Mouse (Mus musculus): ENCODE measurements at regions not wholly inside any gene's neighbourhood (a gene's known extent, or its start where the extent isn't known, plus 50 kb on each side); places are given as distances from the start of the nearest gene placed in this dataset.

GRCm38 (mm10) chr12:25784401-25784800 is 630.7 kb downstream of the Rnf144a start:
- 75% methylated on average over 3 of the region's 3 CpGs for WGBS
- DNase-seq (ENCODE audit: low spot score) (no peak), ATAC-seq (replicated peaks; ENCODE audit: low FRiP score) (no peak)
- Histone ChIP-seq H3K9me3 (ENCODE audit: control insufficient read depth, low read length) (no peaks in the 10 kb centered on the region), H3K27me3 (replicated peaks; ENCODE audit: control insufficient read depth, insufficient read depth, low read length) (no peaks in the 10 kb centered on the region), H3K4me2 (no peak overlapping the region), H3K27ac (ENCODE audit: low read depth, low read length) (no peak overlapping the region), H3K36me3 (ENCODE audit: control insufficient read depth, insufficient read depth, low read length) (no peaks in the 10 kb centered on the region), H3K4me3 (ENCODE audit: low read depth, low read length) (no peak overlapping the region), H3K4me1 (replicated peaks; ENCODE audit: control insufficient read depth, insufficient read depth, low read length) (no peaks in the 10 kb centered on the region), H3K9ac (ENCODE audit: low read depth, low read length) (no peak overlapping the region)

- Histone ChIP-seq H3K9ac (ENCODE audit: low read depth, low read length) (no peak overlapping the region), H3K4me1 (replicated peaks; ENCODE audit: control insufficient read depth, insufficient read depth, low read length) (no peaks in the 10 kb centered on the region), H3K9me3 (ENCODE audit: control insufficient read depth, low read length) (no peaks in the 10 kb centered on the region), H3K27me3 (replicated peaks; ENCODE audit: control insufficient read depth, insufficient read depth, low read length) (no peaks in the 10 kb centered on the region), H3K4me3 (ENCODE audit: low read depth, low read length) (no peak overlapping the region), H3K36me3 (ENCODE audit: control insufficient read depth, insufficient read depth, low read length) (no peaks in the 10 kb centered on the region), H3K4me2 (no peak overlapping the region), H3K27ac (ENCODE audit: low read depth, low read length) (no peak overlapping the region)
- 55% methylated on average over 10 of the region's 10 CpGs for WGBS
- ATAC-seq (replicated peaks; ENCODE audit: low FRiP score) (no peak), DNase-seq (ENCODE audit: low spot score) (no peak)
Measured at GRCm38 (mm10) chr12:25782972-25783717, 631.9 kb downstream of the Rnf144a start.

- H3K4me2 ChIP-seq = no peak overlapping the region
- no peaks in the 10 kb centered on the region for H3K4me1 ChIP-seq (replicated peaks; ENCODE audit: control insufficient read depth, insufficient read depth, low read length)
- H3K27ac ChIP-seq (ENCODE audit: low read depth, low read length) = no peak overlapping the region
- no peak overlapping the region for H3K9ac ChIP-seq (ENCODE audit: low read depth, low read length)
- no peak for ATAC-seq (replicated peaks; ENCODE audit: low FRiP score)
- no peaks in the 10 kb centered on the region for H3K9me3 ChIP-seq (ENCODE audit: control insufficient read depth, low read length)
- no peaks in the 10 kb centered on the region for H3K36me3 ChIP-seq (ENCODE audit: control insufficient read depth, insufficient read depth, low read length)
- 79% methylated on average over 3 of the region's 3 CpGs for WGBS
- DNase-seq (ENCODE audit: low spot score) = no peak
- no peak overlapping the region for H3K4me3 ChIP-seq (ENCODE audit: low read depth, low read length)
- no peaks in the 10 kb centered on the region for H3K27me3 ChIP-seq (replicated peaks; ENCODE audit: control insufficient read depth, insufficient read depth, low read length)
Measured at GRCm38 (mm10) chr12:25771856-25772255, 643.2 kb downstream of the Rnf144a start.

- Histone ChIP-seq H3K36me3 (ENCODE audit: control insufficient read depth, insufficient read depth, low read length) (no peaks in the 10 kb centered on the region), H3K4me2 (no peak overlapping the region), H3K4me1 (replicated peaks; ENCODE audit: control insufficient read depth, insufficient read depth, low read length) (no peaks in the 10 kb centered on the region), H3K27me3 (replicated peaks; ENCODE audit: control insufficient read depth, insufficient read depth, low read length) (no peaks in the 10 kb centered on the region), H3K9ac (ENCODE audit: low read depth, low read length) (no peak overlapping the region), H3K4me3 (ENCODE audit: low read depth, low read length) (no peak overlapping the region), H3K9me3 (ENCODE audit: control insufficient read depth, low read length) (no peaks in the 10 kb centered on the region), H3K27ac (ENCODE audit: low read depth, low read length) (no peak overlapping the region)
- no peak for DNase-seq (ENCODE audit: low spot score)
- 60% methylated on average over 5 of the region's 5 CpGs for WGBS
- no peak for ATAC-seq (replicated peaks; ENCODE audit: low FRiP score)
Measured at GRCm38 (mm10) chr12:25768644-25769043, 646.4 kb downstream of the Rnf144a start.

GRCm38 (mm10) chr12:25763061-25763460 is 652.0 kb downstream of the Rnf144a start:
- H3K9ac ChIP-seq (ENCODE audit: low read depth, low read length) = no peak overlapping the region
- no peaks in the 10 kb centered on the region for H3K36me3 ChIP-seq (ENCODE audit: control insufficient read depth, insufficient read depth, low read length)
- H3K4me2 ChIP-seq = no peak overlapping the region
- no peak overlapping the region for H3K27ac ChIP-seq (ENCODE audit: low read depth, low read length)
- DNase-seq (ENCODE audit: low spot score) (no peak), ATAC-seq (replicated peaks; ENCODE audit: low FRiP score) (no peak)
- no peaks in the 10 kb centered on the region for H3K4me1 ChIP-seq (replicated peaks; ENCODE audit: control insufficient read depth, insufficient read depth, low read length)
- H3K4me3 ChIP-seq (ENCODE audit: low read depth, low read length) = no peak overlapping the region
- 62% methylated on average over 1 of the region's 1 CpGs for WGBS
- no peaks in the 10 kb centered on the region for H3K9me3 ChIP-seq (ENCODE audit: control insufficient read depth, low read length)
- no peaks in the 10 kb centered on the region for H3K27me3 ChIP-seq (replicated peaks; ENCODE audit: control insufficient read depth, insufficient read depth, low read length)

- Histone ChIP-seq H3K9me3 (ENCODE audit: control insufficient read depth, low read length) (no peaks in the 10 kb centered on the region), H3K4me1 (replicated peaks; ENCODE audit: control insufficient read depth, insufficient read depth, low read length) (no peaks in the 10 kb centered on the region), H3K4me3 (ENCODE audit: low read depth, low read length) (no peak overlapping the region), H3K27ac (ENCODE audit: low read depth, low read length) (no peak overlapping the region), H3K27me3 (replicated peaks; ENCODE audit: control insufficient read depth, insufficient read depth, low read length) (no peaks in the 10 kb centered on the region), H3K4me2 (no peak overlapping the region), H3K36me3 (ENCODE audit: control insufficient read depth, insufficient read depth, low read length) (no peaks in the 10 kb centered on the region), H3K9ac (ENCODE audit: low read depth, low read length) (no peak overlapping the region)
- DNase-seq (ENCODE audit: low spot score) (no peak), ATAC-seq (replicated peaks; ENCODE audit: low FRiP score) (no peak)
- WGBS = 85% methylated on average over 5 of the region's 5 CpGs
Measured at GRCm38 (mm10) chr12:25757014-25757413, 658.0 kb downstream of the Rnf144a start.

GRCm38 (mm10) chr12:25733801-25734200 is 636.9 kb upstream of the Id2 start:
- Histone ChIP-seq H3K4me2 (no peak overlapping the region), H3K4me3 (ENCODE audit: low read depth, low read length) (no peak overlapping the region), H3K36me3 (ENCODE audit: control insufficient read depth, insufficient read depth, low read length) (no peaks in the 10 kb centered on the region), H3K9me3 (ENCODE audit: control insufficient read depth, low read length) (no peaks in the 10 kb centered on the region), H3K9ac (ENCODE audit: low read depth, low read length) (no peak overlapping the region), H3K27ac (ENCODE audit: low read depth, low read length) (no peak overlapping the region), H3K27me3 (replicated peaks; ENCODE audit: control insufficient read depth, insufficient read depth, low read length) (no peaks in the 10 kb centered on the region), H3K4me1 (replicated peaks; ENCODE audit: control insufficient read depth, insufficient read depth, low read length) (no peaks in the 10 kb centered on the region)
- WGBS = 22% methylated on average over 2 of the region's 2 CpGs
- no peak for DNase-seq (ENCODE audit: low spot score)
- no peak for ATAC-seq (replicated peaks; ENCODE audit: low FRiP score)

GRCm38 (mm10) chr12:25725774-25726173 is 628.8 kb upstream of the Id2 start:
- no peak for ATAC-seq (replicated peaks; ENCODE audit: low FRiP score)

GRCm38 (mm10) chr12:25711186-25711585 is 614.2 kb upstream of the Id2 start:
- 88% methylated on average over 1 of the region's 1 CpGs for WGBS
- no peaks in the 10 kb centered on the region for H3K27me3 ChIP-seq (replicated peaks; ENCODE audit: control insufficient read depth, insufficient read depth, low read length)
- no peak for ATAC-seq (replicated peaks; ENCODE audit: low FRiP score)

More at GRCm38 (mm10) chr12:25725774-25726173, 628.8 kb upstream of the Id2 start:
- no peak overlapping the region for H3K9ac ChIP-seq (ENCODE audit: low read depth, low read length)
- H3K36me3 ChIP-seq (ENCODE audit: control insufficient read depth, insufficient read depth, low read length) = no peaks in the 10 kb centered on the region
- no peak for DNase-seq (ENCODE audit: low spot score)
- H3K4me1 ChIP-seq (replicated peaks; ENCODE audit: control insufficient read depth, insufficient read depth, low read length) = no peaks in the 10 kb centered on the region
- no peaks in the 10 kb centered on the region for H3K9me3 ChIP-seq (ENCODE audit: control insufficient read depth, low read length)
- 44% methylated on average over 2 of the region's 2 CpGs for WGBS
- no peaks in the 10 kb centered on the region for H3K27me3 ChIP-seq (replicated peaks; ENCODE audit: control insufficient read depth, insufficient read depth, low read length)
- no peak overlapping the region for H3K4me3 ChIP-seq (ENCODE audit: low read depth, low read length)
- no peak overlapping the region for H3K4me2 ChIP-seq
- H3K27ac ChIP-seq (ENCODE audit: low read depth, low read length) = no peak overlapping the region

More at GRCm38 (mm10) chr12:25711186-25711585, 614.2 kb upstream of the Id2 start:
- H3K4me3 ChIP-seq (ENCODE audit: low read depth, low read length) = no peak overlapping the region
- H3K9me3 ChIP-seq (ENCODE audit: control insufficient read depth, low read length) = no peaks in the 10 kb centered on the region
- no peak overlapping the region for H3K9ac ChIP-seq (ENCODE audit: low read depth, low read length)
- H3K27ac ChIP-seq (ENCODE audit: low read depth, low read length) = no peak overlapping the region
- no peaks in the 10 kb centered on the region for H3K4me1 ChIP-seq (replicated peaks; ENCODE audit: control insufficient read depth, insufficient read depth, low read length)
- DNase-seq (ENCODE audit: low spot score) = no peak
- no peaks in the 10 kb centered on the region for H3K36me3 ChIP-seq (ENCODE audit: control insufficient read depth, insufficient read depth, low read length)
- H3K4me2 ChIP-seq = no peak overlapping the region
